Mouse (Mus musculus) thymus, postnatal 14 days (tissue): ENCODE measurements around the gene Arhgap8.

Source experiments
- DNase-seq: peaks from one replicate; pipeline ENCODE4 v3.0.0; 2021

Arhgap8 gene

DNA sequence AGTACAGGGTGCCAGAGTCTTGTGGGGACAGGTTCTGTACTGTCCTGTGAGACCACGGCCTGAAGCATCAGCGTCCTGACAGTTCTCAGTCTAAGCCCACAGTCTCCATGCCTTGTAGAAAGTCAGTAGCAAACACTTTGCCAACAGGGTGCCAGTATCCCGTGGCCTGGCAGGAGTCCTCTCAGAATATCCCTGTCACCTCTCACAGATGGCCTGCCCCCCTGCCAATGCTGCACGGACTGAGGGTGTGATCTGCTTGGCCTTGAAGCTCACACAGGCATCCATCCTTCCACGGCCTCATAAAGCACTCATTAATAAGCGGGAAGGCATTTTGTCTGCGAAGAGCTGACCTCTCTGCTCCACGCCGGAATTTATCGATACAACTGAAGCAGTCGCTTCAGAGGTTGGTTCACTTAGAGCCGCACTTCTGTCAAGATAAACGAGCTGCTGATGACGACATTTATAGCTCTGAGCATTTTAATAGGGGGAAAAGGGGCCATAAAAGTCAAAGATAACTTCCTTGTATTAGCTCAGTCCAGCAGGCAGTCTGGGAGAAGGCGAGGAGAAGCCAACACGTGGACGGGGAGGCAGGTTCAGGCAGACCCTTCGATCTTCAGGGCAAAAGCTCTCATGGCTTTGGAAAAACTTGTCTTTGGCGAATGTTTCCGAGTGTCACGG lies 89.6 kb downstream of the Arhgap8 start:
- DNase-seq, result no peak

DNA sequence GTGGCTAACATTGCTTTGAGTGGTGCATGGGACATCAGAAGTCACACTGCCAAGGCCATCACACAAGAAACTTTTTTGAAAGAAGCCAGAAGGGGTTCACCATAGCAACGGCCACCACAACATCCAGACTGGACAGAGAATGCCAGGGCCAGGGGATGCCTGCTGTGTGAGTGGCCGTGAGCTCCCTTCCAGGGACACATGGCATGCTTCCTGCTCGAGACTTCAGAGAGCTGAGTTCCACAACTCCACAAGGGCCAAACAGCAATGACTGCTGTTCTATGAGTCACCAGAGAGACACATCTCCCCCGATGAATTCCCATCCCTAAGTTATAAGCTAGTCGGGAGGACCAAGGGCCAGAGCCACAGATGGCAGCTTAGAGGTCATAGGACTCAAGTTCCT lies 91.3 kb downstream of the Arhgap8 start:
- no peak for DNase-seq

DNA sequence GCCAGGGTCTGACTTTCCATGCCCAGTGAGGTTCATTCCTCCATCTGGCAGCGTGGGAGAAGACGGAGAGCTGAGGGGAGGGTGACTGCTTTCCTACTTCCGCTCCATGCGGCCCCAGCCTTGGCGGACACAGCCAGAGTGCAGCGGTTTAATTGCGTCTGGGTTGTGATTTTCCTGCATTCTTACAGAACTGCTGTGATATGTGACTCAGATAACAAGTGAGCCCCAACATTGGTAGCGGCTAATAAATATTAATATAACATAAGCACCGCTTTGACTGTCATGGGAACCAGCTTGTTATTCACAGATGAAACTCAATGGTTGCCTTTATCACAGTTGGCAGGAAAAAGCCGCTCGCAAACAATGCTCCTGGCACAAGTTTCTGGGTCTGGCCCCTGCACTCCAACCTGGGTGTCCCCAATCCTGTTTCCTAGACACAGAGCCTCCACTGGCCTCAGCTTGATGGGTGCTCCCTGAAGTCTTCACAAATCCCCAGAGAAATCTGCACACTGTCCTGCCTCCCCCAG lies 93.0 kb downstream of the Arhgap8 start:
- DNase-seq, result no peak

DNA sequence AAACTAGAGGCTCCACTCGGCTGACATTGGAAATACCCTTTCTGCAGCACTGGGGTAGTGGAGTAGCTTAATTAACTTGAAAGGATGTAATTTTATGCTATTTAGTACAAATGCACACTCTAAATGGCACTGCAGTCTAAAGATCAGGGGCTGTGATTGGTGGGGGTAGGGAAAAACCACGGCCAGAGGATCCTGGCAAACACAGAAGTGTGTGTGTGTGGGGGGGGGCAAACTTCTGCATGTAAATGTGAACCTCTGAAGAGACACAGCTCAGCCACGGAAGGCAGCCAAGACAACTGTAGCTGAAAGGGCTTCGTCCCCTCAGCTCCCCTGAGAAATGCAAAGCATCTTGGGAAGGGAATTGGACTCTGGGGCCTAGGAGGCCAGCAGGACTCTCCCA lies 95.3 kb downstream of the Arhgap8 start:
- no peak for DNase-seq

DNA sequence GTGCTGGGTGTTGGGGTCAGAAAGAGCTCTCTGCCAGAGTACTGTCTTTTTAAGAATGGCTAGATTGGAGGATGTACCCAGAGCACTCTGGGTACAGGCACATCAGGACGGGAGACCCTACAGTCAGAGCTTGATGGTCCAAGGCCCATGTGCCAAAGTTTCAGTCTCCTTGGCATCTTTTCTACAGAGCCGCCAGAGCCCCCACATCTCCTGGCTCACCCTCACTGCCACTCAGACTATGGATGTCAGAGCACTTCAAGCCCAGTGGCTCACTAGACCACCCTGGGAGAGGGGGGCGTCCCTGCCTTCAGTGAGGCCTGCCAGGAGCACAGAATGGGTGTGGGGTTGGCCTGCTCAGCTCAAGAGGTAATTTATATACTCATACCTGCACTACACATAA lies 97.7 kb downstream of the Arhgap8 start:
- DNase-seq, result no peak

DNA sequence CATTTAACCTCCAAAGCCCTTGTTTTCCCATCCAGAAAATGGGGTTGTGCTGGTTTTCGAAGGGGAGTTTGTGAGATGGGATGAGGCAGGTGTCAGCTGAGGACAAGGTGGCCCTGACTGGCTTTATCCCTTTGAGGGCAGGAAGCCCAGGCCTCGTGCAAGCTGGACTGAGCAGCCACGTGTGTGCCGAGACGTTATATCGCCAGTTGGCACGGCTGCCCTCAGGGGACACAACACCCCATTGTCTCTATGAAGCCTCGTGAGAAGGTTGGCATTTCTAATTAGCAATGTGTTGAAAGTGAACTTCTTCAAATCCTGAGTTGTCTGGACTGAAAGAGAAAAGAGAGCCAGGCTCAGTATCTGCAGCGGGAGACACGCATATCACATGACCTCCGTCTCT lies 98.4 kb downstream of the Arhgap8 start:
- no peak for DNase-seq

DNA sequence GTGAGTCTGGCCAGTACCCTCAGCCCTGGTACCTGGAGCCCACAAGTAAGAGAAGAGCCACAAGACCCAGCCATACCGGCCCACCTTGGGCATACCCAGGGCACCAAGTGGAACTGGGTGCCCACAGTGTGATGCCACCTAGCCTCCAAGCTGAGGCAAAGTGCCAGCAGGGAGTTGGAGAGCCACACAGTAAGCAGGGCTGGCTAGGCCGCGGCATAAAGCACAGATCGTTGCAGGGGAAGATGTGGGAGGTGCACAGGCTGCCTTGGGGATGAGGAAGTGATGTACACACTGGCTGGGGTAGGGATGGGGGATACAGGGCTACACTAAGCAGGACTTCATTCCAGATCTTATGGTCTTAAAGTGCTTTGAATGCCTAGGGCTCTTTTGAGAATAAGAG lies 101.0 kb downstream of the Arhgap8 start:
- DNase-seq, result no peak
